Mouse (Mus musculus): ENCODE measurements around the gene Izumo2. TPM values are rescaled to one million over a fixed set of nuclear protein-coding genes. Genes with fewer than 3 reads are reported as not detected.
A peak's percentile ranks its signal among the peaks of the same experiment; 100 is the strongest.

The Izumo2 gene
- total RNA-seq, 1 experiment = 0.40 TPM

- Histone ChIP-seq H3K27ac (ENCODE audit: insufficient read depth, low read depth, low read length, poor library complexity, severe bottlenecking) (no peak overlapping the region), H3K36me3 (ENCODE audit: control insufficient read depth, insufficient read depth, low read length, poor library complexity, severe bottlenecking) (peaks cover 7% of the 10 kb centered on the region), H3K9me3 (ENCODE audit: control insufficient read depth, insufficient read depth, low read depth, low read length) (no peaks in the 10 kb centered on the region), H3K4me1 (ENCODE audit: control insufficient read depth in 2 of 2, insufficient read depth in 2 of 2, low read length in 2 of 2, poor library complexity in 1 of 2) (peaks cover 0 to 3% of the 10 kb centered on the region in 2 experiments; a peak in 1 of 4 replicates), H3K9ac (ENCODE audit: insufficient read depth, low read depth, low read length, poor library complexity, severe bottlenecking) (no peak overlapping the region), H3K4me3 (ENCODE audit: insufficient read depth in 1 of 2, low read depth in 1 of 2, low read length in 2 of 2, poor library complexity in 1 of 2, severe bottlenecking in 1 of 2) (no peak overlapping the region)
- in situ Hi-C loops (cut with MboI; ENCODE audit: low sequenced_read_pairs in 2 of 2, unreplicated experiment in 2 of 2) = no loop called here
- DNase-seq (ENCODE audit: low read depth, low spot score) = no peak
- TF ChIP-seq HCFC1 (IDR thresholded peaks at IDR 0.05; ENCODE audit: borderline replicate concordance, insufficient read depth, low read length) = no peak
- TF ChIP-seq MAFK (IDR thresholded peaks at IDR 0.05; ENCODE audit: insufficient read depth, low read depth, low read length) = no peak
- TF ChIP-seq ZC3H11A (IDR thresholded peaks at IDR 0.05; ENCODE audit: borderline replicate concordance, low read depth, low read length) = no peak
- no peak for TF ChIP-seq ZNF384 (IDR thresholded peaks at IDR 0.05; ENCODE audit: low read depth, low read length)
Measured at GRCm38 (mm10) chr7:44727151-44727550, 18.6 kb downstream of the Izumo2 start.

GRCm38 (mm10) chr7:44728082-44728975, 19.8 kb downstream of the Izumo2 start:
- H3K36me3 ChIP-seq (ENCODE audit: control insufficient read depth, insufficient read depth, low read length, poor library complexity, severe bottlenecking) = peaks cover 18% of the 10 kb centered on the region
- no peak overlapping the region for H3K9ac ChIP-seq (ENCODE audit: insufficient read depth, low read depth, low read length, poor library complexity, severe bottlenecking)
- TF ChIP-seq ZC3H11A (IDR thresholded peaks at IDR 0.05; ENCODE audit: borderline replicate concordance, low read depth, low read length) (no peak), MAFK (IDR thresholded peaks at IDR 0.05; ENCODE audit: insufficient read depth, low read depth, low read length) (no peak), ZNF384 (IDR thresholded peaks at IDR 0.05; ENCODE audit: low read depth, low read length) (no peak), HCFC1 (IDR thresholded peaks at IDR 0.05; ENCODE audit: borderline replicate concordance, insufficient read depth, low read length) (no peak), CHD2 (IDR thresholded peaks at IDR 0.05; ENCODE audit: low read depth, low read length) (no peak)
- in situ Hi-C loops (cut with MboI; ENCODE audit: low sequenced_read_pairs in 2 of 2, unreplicated experiment in 2 of 2) = no loop called here
- H3K9me3 ChIP-seq (ENCODE audit: control insufficient read depth, insufficient read depth, low read depth, low read length) = no peaks in the 10 kb centered on the region
- H3K4me3 ChIP-seq (ENCODE audit: insufficient read depth in 1 of 2, low read depth in 1 of 2, low read length in 2 of 2, poor library complexity in 1 of 2, severe bottlenecking in 1 of 2) = no peak overlapping the region
- H3K27ac ChIP-seq (ENCODE audit: insufficient read depth, low read depth, low read length, poor library complexity, severe bottlenecking) = no peak overlapping the region
- no peaks in the 10 kb centered on the region for H3K4me1 ChIP-seq (ENCODE audit: control insufficient read depth in 2 of 2, insufficient read depth in 2 of 2, low read length in 2 of 2, poor library complexity in 1 of 2)
- no peak for DNase-seq (ENCODE audit: low read depth, low spot score)

- Histone ChIP-seq H3K36me3 (ENCODE audit: control insufficient read depth, insufficient read depth, low read length, poor library complexity, severe bottlenecking) (peaks cover 50% of the 10 kb centered on the region), H3K4me3 (ENCODE audit: insufficient read depth in 1 of 2, low read depth in 1 of 2, low read length in 2 of 2, poor library complexity in 1 of 2, severe bottlenecking in 1 of 2) (no peak overlapping the region), H3K9ac (ENCODE audit: insufficient read depth, low read depth, low read length, poor library complexity, severe bottlenecking) (no peak overlapping the region), H3K27ac (ENCODE audit: insufficient read depth, low read depth, low read length, poor library complexity, severe bottlenecking) (no peak overlapping the region), H3K9me3 (ENCODE audit: control insufficient read depth, insufficient read depth, low read depth, low read length) (no peaks in the 10 kb centered on the region), H3K4me1 (ENCODE audit: control insufficient read depth in 2 of 2, insufficient read depth in 2 of 2, low read length in 2 of 2, poor library complexity in 1 of 2) (no peaks in the 10 kb centered on the region)
- TF ChIP-seq CHD2 (IDR thresholded peaks at IDR 0.05; ENCODE audit: low read depth, low read length) (no peak), MAFK (IDR thresholded peaks at IDR 0.05; ENCODE audit: insufficient read depth, low read depth, low read length) (peak; percentile 90), ZNF384 (IDR thresholded peaks at IDR 0.05; ENCODE audit: low read depth, low read length) (no peak)
- no peak for DNase-seq (ENCODE audit: low read depth, low spot score)
- in situ Hi-C loops (cut with MboI; ENCODE audit: low sequenced_read_pairs in 2 of 2, unreplicated experiment in 2 of 2) = no loop called here
Measured at GRCm38 (mm10) chr7:44733723-44734122, 25.2 kb downstream of the Izumo2 start.

- Histone ChIP-seq H3K9ac (ENCODE audit: insufficient read depth, low read depth, low read length, poor library complexity, severe bottlenecking) (no peak overlapping the region), H3K4me1 (ENCODE audit: control insufficient read depth in 2 of 2, insufficient read depth in 2 of 2, low read length in 2 of 2, poor library complexity in 1 of 2) (peaks cover 2 to 3% of the 10 kb centered on the region in 2 experiments; a peak in 3 of 4 replicates), H3K27ac (ENCODE audit: insufficient read depth, low read depth, low read length, poor library complexity, severe bottlenecking) (no peak overlapping the region), H3K9me3 (ENCODE audit: control insufficient read depth, insufficient read depth, low read depth, low read length) (no peaks in the 10 kb centered on the region), H3K4me3 (ENCODE audit: insufficient read depth in 1 of 2, low read depth in 1 of 2, low read length in 2 of 2, poor library complexity in 1 of 2, severe bottlenecking in 1 of 2) (no peak overlapping the region), H3K36me3 (ENCODE audit: control insufficient read depth, insufficient read depth, low read length, poor library complexity, severe bottlenecking) (peaks cover 23% of the 10 kb centered on the region)
- TF ChIP-seq HCFC1 (IDR thresholded peaks at IDR 0.05; ENCODE audit: borderline replicate concordance, insufficient read depth, low read length) = no peak
- TF ChIP-seq MAFK (IDR thresholded peaks at IDR 0.05; ENCODE audit: insufficient read depth, low read depth, low read length) = no peak
- TF ChIP-seq ZC3H11A (IDR thresholded peaks at IDR 0.05; ENCODE audit: borderline replicate concordance, low read depth, low read length) = no peak
- TF ChIP-seq CHD2 (IDR thresholded peaks at IDR 0.05; ENCODE audit: low read depth, low read length) = no peak
- TF ChIP-seq ZNF384 (IDR thresholded peaks at IDR 0.05; ENCODE audit: low read depth, low read length) = no peak
- in situ Hi-C loops (cut with MboI; ENCODE audit: low sequenced_read_pairs in 2 of 2, unreplicated experiment in 2 of 2) = no loop called here
- DNase-seq (ENCODE audit: low read depth, low spot score) = no peak
Measured at GRCm38 (mm10) chr7:44741361-44741760, 32.8 kb downstream of the Izumo2 start.

All from ES-E14 (cell line).